Mouse (Mus musculus): ENCODE data around the gene Smyd3. TPM values are rescaled to one million over a fixed set of nuclear protein-coding genes. Genes with fewer than 3 reads are reported as not detected.
"Not testable (repeated sequence)": the region's sequence is repeated elsewhere in the genome, so short reads cannot be mapped to it uniquely, and the experiment has no call there.

The Smyd3 gene
- polyA plus RNA-seq, 1 experiment from 2014 or later = 18.0 TPM

- Histone ChIP-seq H3K36me3 (no peaks in the 10 kb centered on the region), H3K27me3 (ENCODE audit: insufficient read depth, poor library complexity, severe bottlenecking) (no peaks in the 10 kb centered on the region), H3K27ac (no peak overlapping the region), H3K9me3 (no peaks in the 10 kb centered on the region), H3K4me1 (replicated peaks) (peaks cover 17% of the 10 kb centered on the region), H3K4me3 (no peak overlapping the region)
- 90% methylated on average over 3 of the region's 3 CpGs for WGBS
- DNase-seq (ENCODE audit: low spot score) = no peak
Measured at GRCm38 (mm10) chr1:179326965-179327308, 190.9 kb downstream of the Smyd3 start.

DNA sequence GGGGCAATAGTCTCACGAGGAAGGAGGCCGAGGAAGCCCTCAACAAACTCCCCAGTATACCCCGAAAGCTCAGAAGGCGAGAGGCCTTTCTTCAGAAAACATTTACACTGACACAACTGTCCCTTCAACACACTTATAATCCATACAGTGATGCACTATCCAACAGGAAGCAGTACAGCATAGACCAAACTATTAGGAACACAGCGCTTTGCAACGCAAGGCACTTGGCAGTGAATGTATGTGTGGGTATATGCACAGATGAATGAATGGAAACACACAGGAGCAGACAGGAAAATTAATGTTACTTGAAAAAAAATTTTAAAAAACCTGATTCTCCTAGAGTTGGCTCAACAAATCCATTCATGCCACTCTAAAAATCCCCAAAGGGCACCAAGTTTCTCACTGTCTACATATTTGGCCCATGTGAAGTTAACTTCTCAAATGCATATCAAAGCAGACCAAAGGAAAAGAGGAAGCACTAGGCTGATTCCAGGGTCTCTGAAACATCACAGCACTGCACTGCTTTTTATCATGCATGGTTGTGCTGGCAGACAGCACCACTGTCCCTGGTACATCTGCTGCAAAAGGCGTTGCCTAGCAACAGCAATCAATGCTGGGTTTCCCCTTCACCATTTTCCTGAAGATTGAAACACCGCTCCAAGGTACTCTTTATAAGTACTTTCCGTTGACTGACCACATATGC, 191.4 kb downstream of the Smyd3 start:
- Histone ChIP-seq H3K27ac (0 out of 2 replicates have a peak overlapping the region, but pooled peaks have one; percentile 40), H3K27me3 (ENCODE audit: insufficient read depth, poor library complexity, severe bottlenecking) (no peaks in the 10 kb centered on the region), H3K36me3 (no peaks in the 10 kb centered on the region), H3K4me1 (replicated peaks) (peaks cover 17% of the 10 kb centered on the region), H3K9me3 (no peaks in the 10 kb centered on the region), H3K4me3 (no peak overlapping the region)
- DNase-seq (ENCODE audit: low spot score) = peak; percentile 24
- WGBS = 85% methylated on average over 9 of the region's 9 CpGs

DNA sequence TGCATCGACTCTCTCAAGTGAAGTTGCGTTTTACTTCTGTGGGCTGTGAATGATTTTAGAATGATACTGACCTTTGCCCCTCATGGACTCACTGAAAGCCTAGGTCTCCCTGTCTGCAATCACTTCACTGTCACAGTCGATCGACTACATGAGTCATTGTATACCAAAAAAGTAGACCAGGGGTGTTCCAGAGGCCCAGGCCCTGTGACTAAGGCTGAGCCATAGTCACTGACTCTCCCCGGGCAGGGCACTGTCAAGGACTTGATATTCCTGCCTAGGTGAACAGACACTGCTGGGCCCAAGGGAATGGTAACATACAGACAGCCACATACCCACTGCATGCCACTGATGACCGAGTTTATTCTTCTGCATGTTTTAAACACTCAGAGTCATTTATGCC, 193.6 kb downstream of the Smyd3 start:
- Histone ChIP-seq H3K4me3 (no peak overlapping the region), H3K9me3 (no peaks in the 10 kb centered on the region), H3K27ac (no peak overlapping the region), H3K27me3 (ENCODE audit: insufficient read depth, poor library complexity, severe bottlenecking) (no peaks in the 10 kb centered on the region), H3K36me3 (no peaks in the 10 kb centered on the region), H3K4me1 (replicated peaks) (peaks cover 17% of the 10 kb centered on the region)
- 79% methylated on average over 6 of the region's 6 CpGs for WGBS
- no peak for DNase-seq (ENCODE audit: low spot score)

DNA sequence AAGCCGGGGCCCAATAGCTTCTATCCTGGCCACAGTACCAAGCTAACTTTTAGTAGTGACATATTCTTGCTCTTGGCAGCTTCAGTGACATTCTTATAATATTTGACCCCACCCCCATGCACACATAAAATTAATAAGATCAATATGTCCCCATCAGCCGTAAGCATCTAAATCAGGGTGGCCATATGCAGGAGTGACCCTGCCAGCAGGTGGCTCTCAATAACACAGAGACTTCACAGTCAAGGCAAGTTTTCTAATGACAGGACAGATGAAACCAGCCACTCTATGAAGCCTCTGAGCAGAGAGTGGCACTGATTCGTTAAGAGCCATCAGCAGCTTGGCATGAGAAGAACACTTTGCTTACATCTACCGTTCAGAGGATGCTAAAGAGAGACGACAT, 204.2 kb downstream of the Smyd3 start:
- Histone ChIP-seq H3K27me3 (ENCODE audit: insufficient read depth, poor library complexity, severe bottlenecking) (no peaks in the 10 kb centered on the region), H3K27ac (no peak overlapping the region), H3K4me1 (replicated peaks) (peaks cover 10% of the 10 kb centered on the region; the same call in 1 of the 2 replicates), H3K4me3 (no peak overlapping the region), H3K9me3 (no peaks in the 10 kb centered on the region), H3K36me3 (no peaks in the 10 kb centered on the region)
- 77% methylated on average over 5 of the region's 5 CpGs for WGBS
- no peak for DNase-seq (ENCODE audit: low spot score)

DNA sequence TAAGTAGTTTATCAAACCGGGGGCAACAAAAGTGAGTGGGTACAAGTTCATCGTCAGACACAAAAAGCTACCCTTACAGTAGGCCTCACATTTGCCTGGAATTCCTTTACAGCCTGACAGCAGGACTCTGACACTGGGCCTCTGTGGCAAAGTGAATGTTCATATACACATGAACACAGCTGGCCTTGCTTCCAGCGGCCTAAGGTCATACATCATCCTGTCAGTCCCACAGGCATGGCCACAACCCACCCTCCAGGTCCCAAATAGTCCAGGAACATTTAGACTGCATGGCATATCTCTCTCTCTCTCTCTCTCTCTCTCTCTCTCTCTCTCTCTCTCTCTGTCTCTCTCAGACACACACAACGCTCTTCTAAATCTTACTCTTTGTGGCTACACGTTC, 208.4 kb downstream of the Smyd3 start:
- peak; percentile 22 for DNase-seq (ENCODE audit: low spot score)
- Histone ChIP-seq H3K4me3 (no peak overlapping the region), H3K9me3 (no peaks in the 10 kb centered on the region), H3K27me3 (ENCODE audit: insufficient read depth, poor library complexity, severe bottlenecking) (no peaks in the 10 kb centered on the region), H3K36me3 (no peaks in the 10 kb centered on the region), H3K27ac (no peak overlapping the region), H3K4me1 (replicated peaks) (peaks cover 12% of the 10 kb centered on the region; the same call in 1 of the 2 replicates)
- WGBS = 66% methylated on average over 5 of the region's 5 CpGs

DNA sequence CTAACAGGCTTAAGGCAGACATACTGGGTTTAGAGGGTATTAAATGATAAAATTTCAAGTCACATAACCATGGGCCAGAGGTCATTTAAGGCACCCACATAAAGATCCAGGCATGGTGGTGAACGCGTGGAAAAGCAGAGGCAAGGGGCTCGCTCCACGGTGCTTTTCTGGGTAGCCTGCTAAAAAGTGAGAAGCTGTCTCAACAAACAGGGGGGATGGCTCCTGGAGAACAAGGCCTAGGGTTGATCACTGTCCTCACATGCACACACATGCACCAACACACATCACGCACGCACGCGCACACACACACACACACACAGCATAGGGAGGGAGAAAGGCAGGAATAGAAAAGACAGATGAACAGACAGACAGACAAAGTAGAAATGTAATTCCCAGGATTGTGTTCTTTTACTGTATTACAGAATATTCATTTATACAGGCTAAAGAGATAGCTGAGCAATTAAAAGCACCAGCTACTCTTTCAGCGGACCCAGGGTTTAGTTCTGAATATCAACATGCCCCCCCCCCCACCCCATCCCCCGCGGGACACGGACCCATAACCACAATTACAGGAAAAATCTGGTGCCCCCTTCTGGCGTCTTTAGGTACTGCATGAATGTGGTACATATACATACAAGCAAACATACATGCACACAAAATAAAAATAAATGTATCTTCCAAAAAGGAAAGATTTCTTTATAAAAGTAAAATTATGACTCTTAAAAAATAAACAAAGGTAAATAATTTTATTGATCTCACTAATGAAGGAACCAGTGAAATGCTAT, 215.2 kb downstream of the Smyd3 start:
- Histone ChIP-seq H3K4me1 (replicated peaks) (no peaks in the 10 kb centered on the region; the same call in 1 of the 2 replicates), H3K27ac (no peak overlapping the region), H3K9me3 (no peaks in the 10 kb centered on the region), H3K36me3 (no peaks in the 10 kb centered on the region), H3K27me3 (ENCODE audit: insufficient read depth, poor library complexity, severe bottlenecking) (no peaks in the 10 kb centered on the region), H3K4me3 (no peak overlapping the region)
- DNase-seq (ENCODE audit: low spot score) = no peak
- 86% methylated on average over 13 of the region's 13 CpGs for WGBS

DNA sequence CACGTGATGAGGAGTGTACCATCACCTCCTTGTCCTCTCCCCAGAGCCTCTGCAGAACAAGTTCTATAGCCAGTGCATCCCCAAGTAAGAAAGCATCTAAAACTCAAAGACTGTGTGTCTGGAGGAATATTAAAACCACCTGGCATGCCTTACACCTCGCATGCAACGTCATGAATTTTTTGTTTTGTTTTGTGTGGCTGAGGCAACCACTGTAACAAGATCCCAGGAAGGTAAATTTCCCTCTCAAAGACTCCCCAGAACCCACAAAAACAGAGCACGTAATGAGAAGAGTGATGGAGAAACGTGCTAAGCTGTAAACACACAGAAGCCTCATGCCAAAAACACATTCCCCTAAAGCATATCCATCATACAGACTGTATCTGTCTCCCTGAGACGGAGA, 222.2 kb downstream of the Smyd3 start:
- Histone ChIP-seq H3K36me3 (no peaks in the 10 kb centered on the region), H3K27ac (no peak overlapping the region), H3K4me3 (no peak overlapping the region), H3K4me1 (replicated peaks) (no peaks in the 10 kb centered on the region), H3K9me3 (peaks cover under 1% of the 10 kb centered on the region; the same call in 1 of the 2 replicates), H3K27me3 (ENCODE audit: insufficient read depth, poor library complexity, severe bottlenecking) (no peaks in the 10 kb centered on the region)
- DNase-seq (ENCODE audit: low spot score) = no peak
- WGBS = 77% methylated on average over 6 of the region's 6 CpGs

GRCm38 (mm10) chr1:179293772-179294353, 224.0 kb downstream of the Smyd3 start:
- no peaks in the 10 kb centered on the region for H3K4me1 ChIP-seq (replicated peaks)
- DNase-seq (ENCODE audit: low spot score) = no peak
- WGBS = 95% methylated on average over 8 of the region's 8 CpGs
- H3K36me3 ChIP-seq = no peaks in the 10 kb centered on the region
- no peak overlapping the region for H3K4me3 ChIP-seq
- H3K27ac ChIP-seq = no peak overlapping the region
- H3K27me3 ChIP-seq (ENCODE audit: insufficient read depth, poor library complexity, severe bottlenecking) = no peaks in the 10 kb centered on the region
- peaks cover 2% of the 10 kb centered on the region; the same call in 1 of the 2 replicates for H3K9me3 ChIP-seq

- H3K36me3 ChIP-seq; H3K27ac ChIP-seq; H3K27me3 ChIP-seq (ENCODE audit: insufficient read depth, poor library complexity, severe bottlenecking); DNase-seq (ENCODE audit: low spot score); H3K9me3 ChIP-seq; H3K4me1 ChIP-seq (replicated peaks); H3K4me3 ChIP-seq: not testable (repeated sequence)
- 91% methylated on average over 6 of the region's 6 CpGs for WGBS
Measured at GRCm38 (mm10) chr1:179290181-179290580, 227.7 kb downstream of the Smyd3 start.

- DNase-seq (ENCODE audit: low spot score) = no peak
- Histone ChIP-seq H3K4me3 (no peak overlapping the region), H3K9me3 (peaks cover 2% of the 10 kb centered on the region; the same call in 1 of the 2 replicates), H3K4me1 (replicated peaks) (no peaks in the 10 kb centered on the region), H3K36me3 (no peaks in the 10 kb centered on the region), H3K27ac (no peak overlapping the region), H3K27me3 (ENCODE audit: insufficient read depth, poor library complexity, severe bottlenecking) (no peaks in the 10 kb centered on the region)
- 90% methylated on average over 3 of the region's 3 CpGs for WGBS
Measured at GRCm38 (mm10) chr1:179289744-179290143, 228.1 kb downstream of the Smyd3 start.

DNA sequence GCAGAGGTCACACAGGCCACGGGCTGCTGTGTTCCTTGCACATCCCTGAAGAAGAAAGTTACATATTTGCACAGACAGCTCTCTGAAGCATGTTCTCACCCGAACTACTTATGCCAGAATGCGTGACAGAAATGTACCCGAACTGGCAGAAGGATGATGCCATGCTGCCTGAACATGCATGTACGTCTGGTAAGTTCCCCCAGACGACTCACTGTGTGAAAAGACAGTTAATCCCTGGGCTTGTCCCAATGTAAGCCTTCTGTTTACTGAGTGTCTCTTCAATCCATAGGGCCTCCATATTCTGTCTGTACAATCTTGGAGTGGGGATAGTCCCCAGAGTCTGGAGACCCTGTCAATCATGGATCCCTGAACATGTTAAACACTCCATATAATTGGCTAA, 231.1 kb downstream of the Smyd3 start:
- no peak for DNase-seq (ENCODE audit: low spot score)
- Histone ChIP-seq H3K9me3 (peaks cover 2% of the 10 kb centered on the region; the same call in 1 of the 2 replicates), H3K27me3 (ENCODE audit: insufficient read depth, poor library complexity, severe bottlenecking) (no peaks in the 10 kb centered on the region), H3K4me1 (replicated peaks) (no peaks in the 10 kb centered on the region), H3K36me3 (no peaks in the 10 kb centered on the region), H3K4me3 (no peak overlapping the region), H3K27ac (no peak overlapping the region)
- 90% methylated on average over 6 of the region's 6 CpGs for WGBS

- Histone ChIP-seq H3K27ac (no peak overlapping the region), H3K4me1 (replicated peaks) (0 out of 2 replicates have a peak, but pooled peaks cover 5% of the 10 kb centered on the region), H3K9me3 (no peaks in the 10 kb centered on the region), H3K27me3 (ENCODE audit: insufficient read depth, poor library complexity, severe bottlenecking) (no peaks in the 10 kb centered on the region), H3K4me3 (no peak overlapping the region), H3K36me3 (no peaks in the 10 kb centered on the region)
- no peak for DNase-seq (ENCODE audit: low spot score)
- 88% methylated on average over 5 of the region's 5 CpGs for WGBS
Measured at GRCm38 (mm10) chr1:179282821-179283220, 235.0 kb downstream of the Smyd3 start.
